Mouse (Mus musculus) cerebellum, postnatal 14 days (tissue): ENCODE results near the gene Spdye4b.

ENCODE experiments used
- DNase-seq, 2 experiments: peaks; one replicate each; pipeline ENCODE4 v3.0.0; 2021; ENCODE audit warnings: mixed read lengths in 2 of 2

Gene Spdye4b

DNA sequence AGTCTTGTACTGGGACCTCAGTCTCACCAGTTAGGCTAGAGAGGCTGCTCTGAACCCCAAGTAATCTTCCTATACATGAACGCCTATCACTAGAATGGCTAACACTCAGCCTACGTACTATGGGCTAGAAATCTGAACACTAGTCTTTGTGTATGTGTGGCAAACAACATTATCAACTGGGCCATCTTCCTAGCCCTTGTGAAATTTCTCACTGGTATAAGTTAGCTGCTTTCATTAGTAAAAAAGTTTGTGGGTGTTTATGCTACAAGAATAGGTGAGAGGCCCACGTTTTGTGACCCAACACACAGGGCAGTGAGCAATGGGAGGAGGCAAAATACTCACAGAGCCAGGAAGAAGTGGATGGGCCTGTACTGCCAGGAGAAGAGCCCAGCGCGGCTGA, 40.2 kb downstream of the Spdye4b start:
- DNase-seq: no peak

- no peak for DNase-seq
These were observed 41.5 kb downstream of the Spdye4b start for GRCm38 (mm10) chr5:143222287-143222686.

GRCm38 (mm10) chr5:143226790-143227189, 46.0 kb downstream of the Spdye4b start, which contains the start of gene Spdye4a:
Gene Spdye4a, minus strand, starts transcription at chr5:143226890.
- DNase-seq: no peak

- peak; percentile 94 to 97 for DNase-seq
These were observed 54.3 kb downstream of the Spdye4b start, which contains the start of gene Zfp12 for GRCm38 (mm10) chr5:143235028-143235693. Gene Zfp12, plus strand, starts transcription at chr5:143235163.

- no peak for DNase-seq
These were observed 55.2 kb downstream of the Spdye4b start for GRCm38 (mm10) chr5:143236036-143236435.

DNA sequence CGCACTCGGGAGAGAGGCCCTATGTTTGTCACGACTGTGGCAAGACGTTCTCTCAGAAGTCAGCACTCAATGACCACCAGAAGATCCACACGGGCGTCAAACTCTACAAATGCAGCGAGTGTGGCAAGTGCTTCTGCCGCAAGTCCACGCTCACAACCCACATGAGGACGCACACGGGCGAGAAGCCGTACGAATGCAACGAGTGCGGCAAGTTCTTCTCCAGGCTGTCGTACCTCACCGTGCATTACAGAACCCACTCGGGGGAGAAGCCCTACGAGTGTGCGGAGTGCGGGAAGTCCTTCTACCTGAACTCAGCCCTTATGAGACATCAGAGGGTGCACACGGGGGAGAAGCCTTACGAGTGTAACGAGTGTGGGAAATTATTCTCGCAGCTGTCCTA, 64.1 kb downstream of the Spdye4b start:
- no peak for DNase-seq

DNA sequence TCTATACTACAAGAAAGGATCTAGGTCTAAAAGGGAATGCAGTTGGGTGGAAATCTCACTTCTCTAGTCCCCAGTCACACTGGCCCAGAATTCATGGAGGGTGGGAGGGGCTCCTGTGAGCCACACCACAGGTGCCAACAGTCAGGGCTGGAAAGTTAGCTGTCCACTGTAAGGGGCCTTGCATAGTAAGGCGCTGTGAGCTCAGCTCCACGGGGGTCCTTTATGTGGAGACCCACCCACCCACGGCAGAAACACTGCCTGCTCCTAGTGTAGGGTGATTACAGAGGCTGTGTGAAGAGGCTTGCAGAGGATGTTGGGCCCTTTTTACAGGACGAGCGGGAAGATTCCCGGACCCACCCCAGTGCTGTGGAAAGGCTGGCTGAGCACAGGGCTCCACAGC, 71.2 kb downstream of the Spdye4b start:
- DNase-seq: no peak

- no peak for DNase-seq
These were observed 72.0 kb downstream of the Spdye4b start for GRCm38 (mm10) chr5:143252791-143253185.

DNA sequence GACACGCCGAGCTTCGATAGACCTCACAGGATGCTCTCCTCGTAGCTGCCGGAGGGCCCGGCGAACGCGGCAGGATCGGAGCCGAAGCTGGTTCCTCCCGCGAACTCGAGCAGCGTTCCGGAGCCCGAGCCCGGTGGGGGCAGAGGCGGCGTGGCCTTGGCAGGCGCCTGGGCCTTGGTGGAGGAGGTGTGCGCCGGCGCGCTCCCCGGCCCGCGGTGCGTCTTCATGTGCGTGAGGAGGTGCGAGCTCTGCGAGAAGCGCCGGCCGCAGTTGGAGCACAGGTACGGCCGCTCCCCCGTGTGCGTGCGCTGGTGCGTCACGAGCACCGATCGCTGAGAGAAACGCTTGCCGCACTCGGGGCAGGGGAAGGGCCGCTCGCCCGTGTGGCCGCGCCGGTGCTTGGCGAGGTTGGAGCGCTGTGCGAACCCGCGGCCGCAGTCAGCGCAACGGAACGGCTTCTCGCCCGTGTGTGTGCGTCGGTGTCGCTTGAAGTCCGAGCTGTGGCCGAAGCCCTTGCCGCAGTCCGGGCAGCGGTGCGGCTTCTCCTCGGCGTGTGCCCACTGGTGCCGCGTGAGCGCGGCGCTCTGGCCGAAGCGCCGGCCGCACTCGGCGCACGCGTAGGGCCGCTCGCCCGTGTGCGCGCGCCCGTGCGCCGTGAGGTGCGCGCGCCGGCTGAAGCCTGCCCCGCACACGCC, 72.5 kb downstream of the Spdye4b start:
- DNase-seq: peak; percentile 68 to 74

DNA sequence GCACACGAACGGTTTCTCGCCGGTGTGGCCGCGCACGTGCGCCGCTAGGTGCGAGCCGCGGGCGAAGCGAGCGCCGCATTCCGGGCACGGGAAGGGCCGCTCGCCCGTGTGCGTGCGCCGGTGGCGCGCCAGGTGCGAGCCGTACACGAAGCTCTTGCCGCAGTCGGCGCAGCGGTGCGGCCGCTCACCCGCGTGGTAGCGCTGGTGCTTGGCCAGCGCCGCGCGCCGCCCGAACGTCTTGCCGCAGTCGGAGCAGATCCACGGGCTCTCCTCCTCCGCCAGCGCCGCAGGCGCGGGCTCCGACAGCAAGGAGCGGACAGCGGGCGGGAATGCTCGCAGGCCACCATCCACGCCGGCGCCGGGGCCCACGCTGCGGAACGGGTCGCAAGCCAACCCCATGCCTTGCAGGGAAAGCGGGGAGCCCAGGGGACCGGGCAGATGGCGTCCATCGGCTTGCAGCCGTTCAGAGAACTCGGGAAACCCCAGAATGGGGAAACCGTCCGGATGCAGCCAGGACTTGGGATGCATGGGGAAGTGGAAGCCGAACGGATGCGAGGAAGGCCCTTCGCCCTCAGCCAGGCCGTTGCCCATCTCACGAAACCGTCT, 73.2 kb downstream of the Spdye4b start:
- DNase-seq: peak; percentile 70 to 76
